Mouse (Mus musculus) kidney, adult 2 months (tissue): ENCODE results near the gene Casp8ap2. TPM values are rescaled to one million over a fixed set of nuclear protein-coding genes. Genes with fewer than 3 reads are reported as not detected.
A peak's percentile ranks its signal among the peaks of the same experiment; 100 is the strongest.

ENCODE experiments used
- DNase-seq: peaks from one replicate; pipeline ENCODE4 v3.0.0; 2021
- H3K27ac ChIP-seq: fragments of 200-500 bp; 2 replicates; pipeline ENCODE4 v1.5.1; 2012; ENCODE audit warnings: low read depth, low read length, control low read depth, inconsistent platforms; ENCODE audit not compliant: insufficient read depth
- H3K27me3 ChIP-seq: fragments of 200-500 bp; replicated peaks from 2 replicates; pipeline ENCODE4 v1.6.1; 2012; ENCODE audit warnings: mild to moderate bottlenecking, moderate library complexity, low read length, inconsistent platforms; ENCODE audit not compliant: control insufficient read depth, insufficient read depth
- H3K36me3 ChIP-seq: fragments of 200-500 bp; 2 replicates; pipeline ENCODE4 v1.6.1; 2012; ENCODE audit warnings: mild to moderate bottlenecking, moderate library complexity, low read length, inconsistent platforms; ENCODE audit not compliant: control insufficient read depth, insufficient read depth
- H3K4me1 ChIP-seq: fragments of 200-500 bp; 2 replicates; pipeline ENCODE4 v1.6.1; 2011; ENCODE audit warnings: low read length; ENCODE audit not compliant: control insufficient read depth, insufficient read depth
- H3K4me3 ChIP-seq: fragments of 200-500 bp; 2 replicates; pipeline ENCODE4 v1.5.1; 2011; ENCODE audit warnings: mild to moderate bottlenecking, low read depth, low read length, control low read depth; ENCODE audit not compliant: insufficient read depth
- CTCF ChIP-seq: fragments of 200-500 bp; conservative IDR thresholded peaks from 2 replicates; pipeline ENCODE4 v1.5.1; 2011; ENCODE audit warnings: low read depth, mild to moderate bottlenecking, control low read depth, low read length, moderate library complexity, mixed read lengths; ENCODE audit not compliant: insufficient read depth, insufficient read length
- POLR2A ChIP-seq: fragments of 200-500 bp; IDR thresholded peaks from one replicate; pipeline ENCODE4 v1.6.1; 2011; ENCODE audit warnings: low read depth, low read length, control low read depth
- WGBS: fragments of 180-500 bp; shearing (Covaris S2); methylation state at CpG from one replicate; pipeline ENCODE4 v1.1.7; 2018; 5-methylcytosine and 5-hydroxymethylcytosine counted together
- polyA plus RNA-seq: library from polyadenylated mRNA; depleted of rRNA; stranded (reverse); fragments of >200 nt; gene quantifications from 2 replicates; pipeline ENCODE4 v1.2.3, GENCODE M21; 2012; rRNA removed

The Casp8ap2 gene
- polyA plus RNA-seq, result 1.2 and 3.8 TPM in 2 replicates

DNA sequence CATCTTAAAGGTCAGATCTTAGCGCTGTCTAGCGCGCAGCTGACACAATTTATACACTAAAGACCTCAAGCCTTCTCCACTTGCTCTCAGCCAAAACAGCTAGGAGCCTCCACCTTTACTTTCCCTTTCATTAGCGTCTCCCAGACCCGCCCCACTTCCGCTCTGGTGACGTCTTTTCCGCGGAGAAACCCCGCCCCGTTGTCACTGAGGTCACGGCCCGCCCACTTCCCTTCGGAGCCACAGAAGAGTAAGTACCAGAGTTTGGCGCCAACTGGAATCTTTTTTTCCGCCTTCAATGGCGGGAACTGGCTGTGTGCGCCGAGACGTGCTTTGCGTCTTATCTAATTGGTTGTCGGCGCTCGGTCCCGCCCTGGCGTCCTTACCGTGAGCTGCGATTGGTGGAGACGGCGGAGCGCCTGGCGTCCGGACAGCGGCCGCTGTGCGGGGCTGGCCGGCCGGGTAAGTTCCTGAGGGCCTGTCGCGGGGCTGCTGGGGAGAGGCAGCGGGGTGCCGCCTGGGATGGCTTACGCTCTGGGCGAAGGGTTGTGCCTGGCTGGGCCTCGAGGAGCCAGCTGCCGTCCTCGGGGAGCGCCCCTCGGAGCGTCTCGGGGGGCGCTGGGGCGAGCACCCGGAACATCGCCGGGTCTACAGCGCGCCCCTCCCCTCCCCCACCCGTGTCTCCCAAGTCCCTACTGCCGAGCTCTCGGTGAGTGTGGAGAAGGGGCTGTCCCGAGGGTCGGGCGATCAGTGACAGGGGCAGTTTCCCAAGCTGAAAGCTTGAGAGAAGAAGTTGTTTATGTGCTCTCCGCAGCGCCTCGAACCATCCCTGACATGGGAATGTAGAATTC lies at the start of gene Casp8ap2:
TSS of gene Casp8ap2 (plus strand) at position 418 of the 848 bp plus-strand sequence.
- H3K27me3 ChIP-seq, result no peaks in the 10 kb centered on the region
- under 1% methylated on average over 67 of the region's 67 CpGs for WGBS
- H3K4me3 ChIP-seq, result peak within 1 kb of the TSS; percentile 90
- no peak for TF ChIP-seq CTCF
- TF ChIP-seq POLR2A, result no peak
- peak within 1 kb of the TSS; percentile 63 for H3K27ac ChIP-seq
- H3K36me3 ChIP-seq, result no peaks in the 10 kb centered on the region
- peak; percentile 100 for DNase-seq
- H3K4me1 ChIP-seq, result no peaks in the 10 kb centered on the region; the same call in 1 of the 2 replicates

DNA sequence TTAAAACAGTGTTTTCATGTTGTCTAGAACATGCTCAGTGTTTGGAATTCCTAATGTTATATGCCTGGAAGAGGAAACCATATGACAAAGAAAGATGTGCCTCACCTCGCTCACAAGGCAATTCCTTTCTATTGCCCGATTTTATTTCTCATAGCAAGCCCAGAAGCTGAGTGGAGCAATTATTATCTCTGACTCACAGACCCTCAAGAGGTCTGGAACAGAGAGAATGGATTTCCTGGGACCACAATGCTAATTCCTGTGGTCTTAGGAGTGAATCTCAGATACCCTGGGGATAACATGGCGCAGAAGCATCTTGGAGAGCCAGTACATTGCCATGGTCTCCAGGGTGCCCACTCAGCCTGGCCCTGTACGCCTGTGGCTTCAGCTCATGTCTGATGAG lies 46.2 kb upstream of the Casp8ap2 start:
- 93% methylated on average over 4 of the region's 4 CpGs for WGBS
- Histone ChIP-seq H3K4me1 (no peaks in the 10 kb centered on the region), H3K27ac (no peak overlapping the region), H3K4me3 (no peak overlapping the region), H3K27me3 (no peaks in the 10 kb centered on the region), H3K36me3 (no peaks in the 10 kb centered on the region)
- no peak for DNase-seq
- TF ChIP-seq CTCF (no peak), POLR2A (no peak)

DNA sequence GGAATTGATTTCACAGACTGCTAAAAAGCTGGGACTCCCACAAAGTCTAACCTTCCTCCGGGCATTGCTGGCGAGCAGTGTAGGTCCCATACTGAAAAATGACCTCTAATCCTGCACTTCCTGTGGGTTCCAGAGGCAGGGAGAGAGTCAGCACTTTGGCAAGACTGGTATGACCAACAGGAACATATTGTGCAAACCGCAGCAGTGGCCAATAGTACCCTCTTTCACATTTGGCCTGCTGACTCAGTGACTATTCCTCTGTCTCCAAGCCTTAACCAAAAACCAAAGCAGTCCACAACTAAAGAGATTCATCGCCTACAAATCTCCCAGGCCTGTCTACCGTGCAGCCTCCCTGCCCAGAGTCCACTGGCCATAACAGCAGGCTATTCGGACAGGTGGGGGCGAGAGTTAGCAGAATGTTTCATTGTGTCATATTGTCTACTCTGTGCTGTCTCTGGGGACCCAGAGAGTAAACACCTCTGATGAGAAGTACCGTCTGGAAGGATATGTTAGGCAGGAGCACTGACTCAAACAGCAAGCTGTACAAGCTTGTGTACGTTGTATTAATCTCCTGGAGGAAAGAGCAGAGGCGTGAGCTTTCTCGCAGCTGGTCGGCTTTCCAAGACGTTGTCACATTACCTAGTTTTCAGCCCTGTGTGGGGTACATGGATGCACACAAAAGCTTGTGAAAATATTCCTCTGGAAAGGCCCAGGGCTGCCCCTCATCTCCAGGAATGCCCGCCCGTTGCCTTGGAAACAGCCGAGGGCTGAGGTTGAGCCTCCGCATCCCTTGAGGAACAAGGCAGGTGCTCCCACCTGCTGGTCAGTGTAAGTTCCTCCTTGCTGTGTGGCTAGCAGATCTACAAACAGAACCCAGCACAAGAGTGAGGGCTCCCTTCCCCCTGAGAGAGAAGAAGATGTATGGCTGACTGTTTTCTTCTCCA lies 45.0 kb upstream of the Casp8ap2 start:
- no peak overlapping the region for H3K27ac ChIP-seq
- 60% methylated on average over 17 of the region's 17 CpGs for WGBS
- peak; percentile 48 for DNase-seq
- H3K4me3 ChIP-seq, result no peak overlapping the region
- TF ChIP-seq POLR2A (no peak), CTCF (no peak)
- H3K4me1 ChIP-seq, result no peaks in the 10 kb centered on the region
- H3K36me3 ChIP-seq, result no peaks in the 10 kb centered on the region
- H3K27me3 ChIP-seq, result no peaks in the 10 kb centered on the region

DNA sequence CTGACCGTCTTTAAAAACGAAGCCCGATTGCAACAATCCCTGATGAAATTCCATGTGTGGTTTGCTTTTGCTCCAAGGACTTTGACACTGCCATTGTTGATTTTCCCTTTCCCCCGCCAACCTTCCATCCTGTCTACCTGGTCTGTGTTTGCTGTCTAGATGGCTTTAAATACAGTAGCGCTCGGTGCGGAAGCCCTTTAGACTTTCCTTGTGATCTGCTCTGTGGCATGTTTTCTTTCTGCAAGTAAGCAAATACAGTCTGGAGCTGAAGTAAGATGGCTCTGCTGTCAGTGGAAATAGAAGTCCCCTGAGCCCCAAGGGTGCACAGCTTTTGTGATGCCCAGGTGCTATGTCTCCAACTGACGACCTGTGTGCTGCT lies 44.3 kb upstream of the Casp8ap2 start:
- Histone ChIP-seq H3K4me3 (no peak overlapping the region), H3K36me3 (no peaks in the 10 kb centered on the region), H3K27me3 (no peaks in the 10 kb centered on the region), H3K4me1 (no peaks in the 10 kb centered on the region), H3K27ac (no peak overlapping the region)
- no peak for TF ChIP-seq POLR2A
- no peak for TF ChIP-seq CTCF
- DNase-seq, result no peak
- 60% methylated on average over 8 of the region's 8 CpGs for WGBS

DNA sequence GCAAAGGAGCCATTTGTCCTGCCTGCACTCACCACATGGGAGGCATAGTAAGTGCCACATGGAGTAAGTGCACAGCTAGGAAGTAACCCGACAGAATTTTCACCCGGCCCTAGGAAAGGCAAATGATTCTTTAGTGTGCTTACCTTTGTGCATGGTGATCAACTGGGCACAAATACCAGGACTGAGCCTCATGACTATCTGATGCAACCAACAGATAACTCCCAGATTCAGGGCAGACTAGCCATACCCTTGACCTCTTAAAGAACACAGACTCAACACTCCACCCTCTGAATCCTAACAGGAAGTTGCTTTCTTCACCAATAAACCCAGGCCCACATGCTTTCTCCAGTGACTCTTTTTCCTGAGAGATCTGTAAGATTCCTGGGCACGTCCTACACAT lies 43.8 kb upstream of the Casp8ap2 start:
- no peak for DNase-seq
- 62% methylated on average over 3 of the region's 3 CpGs for WGBS
- Histone ChIP-seq H3K36me3 (no peaks in the 10 kb centered on the region), H3K27ac (no peak overlapping the region), H3K4me1 (no peaks in the 10 kb centered on the region), H3K4me3 (no peak overlapping the region), H3K27me3 (no peaks in the 10 kb centered on the region)
- TF ChIP-seq POLR2A, result no peak
- no peak for TF ChIP-seq CTCF

DNA sequence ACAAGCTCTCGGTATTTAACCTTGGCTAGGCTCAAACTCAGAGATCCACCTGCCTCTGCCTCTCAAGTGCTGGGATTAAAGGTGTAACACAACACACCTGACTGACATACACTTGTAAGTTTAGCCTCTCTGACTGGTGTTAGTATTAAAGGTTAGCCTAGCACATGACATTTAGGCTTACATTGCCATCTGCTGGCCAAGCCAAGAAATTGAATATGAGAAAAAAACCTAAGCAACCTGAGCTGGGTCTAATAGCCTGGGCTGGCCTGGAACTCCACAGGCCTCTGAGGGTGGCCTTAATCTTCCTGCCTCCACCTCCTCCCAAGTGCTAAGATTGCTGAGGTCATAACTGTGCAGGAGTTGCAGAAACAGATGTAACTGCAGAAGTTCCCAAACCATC lies 43.1 kb upstream of the Casp8ap2 start:
- no peaks in the 10 kb centered on the region for H3K27me3 ChIP-seq
- 56% methylated on average over 1 of the region's 1 CpGs for WGBS
- TF ChIP-seq POLR2A (no peak), CTCF (peak; percentile 39; the same call in 1 of the 2 replicates)
- no peak overlapping the region for H3K4me3 ChIP-seq
- H3K27ac ChIP-seq, result no peak overlapping the region
- H3K4me1 ChIP-seq, result no peaks in the 10 kb centered on the region
- H3K36me3 ChIP-seq, result no peaks in the 10 kb centered on the region
- DNase-seq, result peak; percentile 62

DNA sequence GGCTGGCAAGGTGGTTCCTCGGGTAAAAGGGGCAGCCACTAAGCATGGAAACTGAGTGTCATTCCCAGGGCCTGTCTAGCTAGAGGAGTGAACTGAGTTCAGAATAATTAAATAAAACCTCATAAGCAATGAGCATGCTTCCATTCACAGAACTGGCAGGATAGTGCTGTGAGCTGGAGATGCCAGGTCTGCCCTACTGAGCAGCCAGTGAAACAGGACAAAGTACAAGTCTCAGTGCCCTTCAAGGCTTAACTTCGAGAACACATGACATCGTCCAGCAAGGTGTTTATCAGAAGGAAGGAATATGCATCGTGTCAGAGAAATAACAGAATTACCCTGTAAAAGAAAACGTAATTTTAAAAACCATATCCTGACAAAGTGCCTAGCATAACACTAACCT lies 41.7 kb upstream of the Casp8ap2 start:
- Histone ChIP-seq H3K36me3 (no peaks in the 10 kb centered on the region), H3K27ac (no peak overlapping the region), H3K27me3 (no peaks in the 10 kb centered on the region), H3K4me1 (no peaks in the 10 kb centered on the region), H3K4me3 (no peak overlapping the region)
- DNase-seq, result peak; percentile 49
- WGBS, result 61% methylated on average over 5 of the region's 5 CpGs
- TF ChIP-seq POLR2A, result no peak
- TF ChIP-seq CTCF, result no peak
